Mouse (Mus musculus) spleen, embryonic (tissue): ENCODE measurements around the gene Gdpd3.

Experiments used
- CTCF ChIA-PET: fragments of 350-600 bp; sonication (Branson Sonifier 250); formaldehyde crosslinking; loops from one replicate; lab custom pipeline; 2022; lab: Charles Lee

Gdpd3 gene

GRCm38 (mm10) chr7:126784469-126784868, 18.3 kb downstream of the Gdpd3 start:
- CTCF ChIA-PET: no interaction called here

- CTCF ChIA-PET: interaction anchor here (0.7 kb wide), 1 partner anchor 12 kb away, joined by 4 read pairs; no protein-coding TSS in a partner anchor
These were observed 18.9 kb downstream of the Gdpd3 start for GRCm38 (mm10) chr7:126785056-126785455.

GRCm38 (mm10) chr7:126786142-126786541, 20.0 kb downstream of the Gdpd3 start:
- CTCF ChIA-PET: no interaction called here

GRCm38 (mm10) chr7:126789141-126789540, 23.0 kb downstream of the Gdpd3 start:
- CTCF ChIA-PET: no interaction called here

GRCm38 (mm10) chr7:126791851-126792720, 26.0 kb downstream of the Gdpd3 start, which contains the start of gene Ppp4c:
TSS of gene Ppp4c (minus strand) at chr7:126792496.
- CTCF ChIA-PET: interaction anchor here (0.6 kb wide), 1 partner anchor 581 kb away, joined by 4 read pairs; no protein-coding TSS in a partner anchor

- CTCF ChIA-PET: interaction anchor here (0.6 to 1.0 kb wide), 3 partner anchors 13 to 581 kb away, joined by 3 to 4 read pairs (median 4); no protein-coding TSS in a partner anchor
These were observed 26.7 kb downstream of the Gdpd3 start for GRCm38 (mm10) chr7:126792721-126793443.

GRCm38 (mm10) chr7:126793456-126794270, 27.5 kb downstream of the Gdpd3 start:
- CTCF ChIA-PET: interaction anchor here (0.9 to 1.0 kb wide), 2 partner anchors 14 to 88 kb away, joined by 3 to 4 read pairs; no protein-coding TSS in a partner anchor

- CTCF ChIA-PET: no interaction called here
These were observed 28.1 kb downstream of the Gdpd3 start for GRCm38 (mm10) chr7:126794271-126794605.

- CTCF ChIA-PET: no interaction called here
These were observed 29.5 kb downstream of the Gdpd3 start for GRCm38 (mm10) chr7:126795387-126796317.

- CTCF ChIA-PET: interaction anchor here (0.6 kb wide), 1 partner anchor 103 kb away, joined by 6 read pairs; no protein-coding TSS in a partner anchor
These were observed 30.3 kb downstream of the Gdpd3 start for GRCm38 (mm10) chr7:126796350-126796932.

- CTCF ChIA-PET: interaction anchor here (1.1 to 1.3 kb wide), 2 partner anchors 13 to 46 kb away, joined by 3 to 5 read pairs; no protein-coding TSS in a partner anchor
These were observed 31.4 kb downstream of the Gdpd3 start, which contains the start of gene Fam57b for GRCm38 (mm10) chr7:126797411-126798126. TSS of gene Fam57b (plus strand) at chr7:126797668.

GRCm38 (mm10) chr7:126798127-126799049, 32.3 kb downstream of the Gdpd3 start:
- CTCF ChIA-PET: interaction anchor here (0.6 to 1.3 kb wide), 3 partner anchors 12 to 47 kb away, joined by 3 to 5 read pairs (median 4); no protein-coding TSS in a partner anchor

GRCm38 (mm10) chr7:126799050-126799467, 32.9 kb downstream of the Gdpd3 start:
- CTCF ChIA-PET: interaction anchor here (0.6 kb wide), 1 partner anchor 43 kb away, joined by 4 read pairs; no protein-coding TSS in a partner anchor

- CTCF ChIA-PET: interaction anchor here (0.5 kb wide), 1 partner anchor 33 kb away, joined by 3 read pairs; no protein-coding TSS in a partner anchor
These were observed 33.5 kb downstream of the Gdpd3 start for GRCm38 (mm10) chr7:126799468-126800268.

GRCm38 (mm10) chr7:126800269-126801056, 34.3 kb downstream of the Gdpd3 start:
- CTCF ChIA-PET: interaction anchor here (0.5 kb wide), 1 partner anchor 33 kb away, joined by 3 read pairs; no protein-coding TSS in a partner anchor

GRCm38 (mm10) chr7:126801057-126801422, 34.9 kb downstream of the Gdpd3 start:
- CTCF ChIA-PET: no interaction called here
